Mouse (Mus musculus) myocyte (in vitro differentiated cells): Measurements from ENCODE around the gene Wwtr1. TPM values are rescaled to one million over a fixed set of nuclear protein-coding genes. Genes with fewer than 3 reads are reported as not detected.

ENCODE experiments used
- H3K27me3 ChIP-seq: one replicate; pipeline ENCODE4 v1.6.1; 2011; ENCODE audit not compliant: control insufficient read depth, insufficient read depth, insufficient read length
- H3K36me3 ChIP-seq: one replicate; pipeline ENCODE4 v1.6.1; 2011; ENCODE audit not compliant: control insufficient read depth, insufficient read depth
- H3K4me2 ChIP-seq: one replicate; pipeline ENCODE4 v1.6.1; 2011; ENCODE audit warnings: low read depth, control low read depth
- H3K4me3 ChIP-seq: one replicate; pipeline ENCODE4 v1.5.1; 2011; ENCODE audit warnings: mild to moderate bottlenecking, control low read depth, moderate library complexity
- H3K79me2 ChIP-seq: one replicate; pipeline ENCODE4 v1.6.1; 2011; ENCODE audit not compliant: control insufficient read depth, insufficient read depth
- H3ac ChIP-seq: one replicate; pipeline ENCODE4 v1.6.1; 2011; ENCODE audit not compliant: control insufficient read depth, insufficient read length
- CEBPB ChIP-seq: IDR thresholded peaks from 2 replicates; pipeline ENCODE4 v1.6.1; 2011; ENCODE audit warnings: mild to moderate bottlenecking, moderate library complexity; ENCODE audit not compliant: poor library complexity, insufficient read depth, severe bottlenecking
- E2F4 ChIP-seq: IDR thresholded peaks from one replicate; pipeline ENCODE4 v1.6.1; 2011; ENCODE audit warnings: mild to moderate bottlenecking, control low read depth, moderate library complexity; ENCODE audit not compliant: insufficient read depth
- MAX ChIP-seq: IDR thresholded peaks from one replicate; pipeline ENCODE4 v1.6.1; 2011; ENCODE audit warnings: low read depth, mild to moderate bottlenecking, control low read depth
- MYOD1 ChIP-seq, 3 experiments: IDR thresholded peaks; one replicate each; pipeline ENCODE4 v1.6.1; 2011; ENCODE audit warnings: control low read depth in 2 of 3, low read depth in 2 of 3, mild to moderate bottlenecking in 2 of 3, moderate library complexity in 1 of 3; ENCODE audit not compliant: insufficient read length in 2 of 3, control insufficient read depth in 1 of 3
- MYOG ChIP-seq, 3 experiments: IDR thresholded peaks; one replicate each; pipeline ENCODE4 v1.6.1; 2011; ENCODE audit warnings: control low read depth in 2 of 3, low read depth in 2 of 3, mild to moderate bottlenecking in 2 of 3; ENCODE audit not compliant: insufficient read length in 2 of 3, control insufficient read depth in 1 of 3, insufficient read depth in 1 of 3
- POLR2A ChIP-seq: IDR thresholded peaks from one replicate; pipeline ENCODE4 v1.6.1; 2011; ENCODE audit warnings: low read depth, mild to moderate bottlenecking, control low read depth, moderate library complexity; ENCODE audit not compliant: insufficient read length
- POLR2AphosphoS2 ChIP-seq: IDR thresholded peaks from one replicate; pipeline ENCODE4 v1.6.1; 2011; ENCODE audit warnings: low read depth, control low read depth; ENCODE audit not compliant: insufficient read length
- REST ChIP-seq: IDR thresholded peaks from one replicate; pipeline ENCODE4 v1.6.1; 2011; ENCODE audit warnings: mild to moderate bottlenecking, control low read depth, moderate library complexity; ENCODE audit not compliant: insufficient read depth, insufficient read length
- SRF ChIP-seq: IDR thresholded peaks from one replicate; pipeline ENCODE4 v1.6.1; 2011; ENCODE audit warnings: low read depth; ENCODE audit not compliant: control insufficient read depth, insufficient read length
- TCF12 ChIP-seq: IDR thresholded peaks from one replicate; pipeline ENCODE4 v1.6.1; 2011; ENCODE audit warnings: mild to moderate bottlenecking, control low read depth; ENCODE audit not compliant: poor library complexity, insufficient read depth, severe bottlenecking
- TCF3 ChIP-seq: IDR thresholded peaks from one replicate; pipeline ENCODE4 v1.6.1; 2011; ENCODE audit warnings: low read depth, control low read depth; ENCODE audit not compliant: insufficient read length
- USF1 ChIP-seq: IDR thresholded peaks from one replicate; pipeline ENCODE4 v1.6.1; 2011; ENCODE audit warnings: low read depth, mild to moderate bottlenecking, control low read depth, moderate library complexity
- polyA plus RNA-seq: library from polyadenylated mRNA; unstranded; fragments of >200 nt; fragmentation: generic; extraction: Trizol; gene quantifications from one replicate; pipeline ENCODE4 v1.2.1, GENCODE M21; 2012; ENCODE audit warnings: missing spikeins

The Wwtr1 gene
- polyA plus RNA-seq, 1 experiment = 63.1 TPM

DNA sequence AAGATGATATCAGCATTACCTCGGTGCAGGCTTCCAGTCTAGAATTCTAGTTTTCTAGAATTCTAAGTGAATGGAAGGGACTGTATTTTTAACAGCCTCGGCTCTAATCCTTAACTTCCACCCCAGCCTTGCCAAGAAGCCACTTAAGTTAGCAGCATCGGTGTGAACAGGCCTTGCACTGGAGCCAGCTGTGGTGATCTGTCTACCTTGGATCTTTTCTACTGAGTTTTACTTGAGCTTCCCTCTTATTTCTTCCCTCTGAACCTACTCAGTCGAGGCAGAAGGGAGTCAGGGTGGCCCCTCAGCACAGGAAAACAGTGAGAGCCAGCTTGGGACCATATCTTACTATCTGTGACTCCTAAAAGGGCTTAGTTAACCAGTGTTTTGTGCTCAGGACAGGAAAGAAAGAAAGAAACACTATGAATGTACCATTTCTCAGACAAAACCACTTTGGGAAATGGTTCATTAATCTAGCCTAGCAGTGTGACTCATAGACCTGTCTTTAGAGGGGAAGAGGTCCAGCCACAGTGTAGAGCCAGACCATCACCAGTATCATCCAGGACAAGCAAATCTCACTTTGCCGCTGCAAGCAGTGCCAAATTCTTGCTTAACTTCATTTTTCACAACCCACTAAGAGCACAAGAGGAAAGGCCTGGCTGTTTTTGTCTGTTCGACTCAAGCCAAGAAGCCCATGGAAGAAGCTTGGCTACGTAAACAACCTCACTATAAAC is 65.6 kb downstream of the Wwtr1 start:
- Histone ChIP-seq H3K4me2 (peak overlapping the region; percentile 83), H3K79me2 (peaks cover 87% of the 10 kb centered on the region), H3ac (no peak overlapping the region), H3K4me3 (no peak overlapping the region), H3K27me3 (no peaks in the 10 kb centered on the region), H3K36me3 (no peaks in the 10 kb centered on the region)
- no peak for TF ChIP-seq POLR2A
- peak in 1 of 3 experiments; percentile 18 for TF ChIP-seq MYOD1 (IDR thresholded peaks at IDR 0.05; ENCODE audit: control insufficient read depth in 1 of 3, insufficient read length in 2 of 3, low read depth in 2 of 3)

DNA sequence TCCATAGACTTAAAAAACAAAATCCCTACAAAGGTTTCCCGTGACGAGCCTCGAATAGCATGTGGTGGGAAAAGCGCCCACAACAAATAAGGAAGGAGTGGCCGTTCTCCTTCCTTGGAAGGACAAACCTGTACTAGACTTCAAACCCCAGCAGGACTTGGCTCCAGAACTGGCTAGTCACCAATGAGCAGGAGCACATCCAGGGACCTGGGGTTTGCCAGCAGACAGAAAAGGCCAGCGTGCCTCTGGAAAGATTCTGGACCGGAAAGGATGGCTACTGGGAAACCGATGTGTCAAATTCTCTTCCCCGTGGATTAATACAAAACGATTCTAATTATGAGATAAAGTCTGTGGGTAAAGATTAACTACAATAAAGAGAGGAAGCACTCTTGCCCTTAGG is 69.7 kb downstream of the Wwtr1 start:
- Histone ChIP-seq H3K27me3 (no peaks in the 10 kb centered on the region), H3K4me2 (no peak overlapping the region), H3ac (no peak overlapping the region), H3K4me3 (no peak overlapping the region), H3K36me3 (no peaks in the 10 kb centered on the region), H3K79me2 (peaks cover 75% of the 10 kb centered on the region)
- TF ChIP-seq TCF3 (no peak), MYOG (IDR thresholded peaks at IDR 0.05; ENCODE audit: control insufficient read depth in 1 of 3, insufficient read depth in 1 of 3, insufficient read length in 2 of 3, low read depth in 2 of 3) (no peak), REST (no peak), POLR2AphosphoS2 (no peak), POLR2A (no peak), MAX (no peak), MYOD1 (IDR thresholded peaks at IDR 0.05; ENCODE audit: control insufficient read depth in 1 of 3, insufficient read length in 2 of 3, low read depth in 2 of 3) (no peak), USF1 (no peak), TCF12 (no peak), SRF (no peak), E2F4 (no peak), CEBPB (no peak)

DNA sequence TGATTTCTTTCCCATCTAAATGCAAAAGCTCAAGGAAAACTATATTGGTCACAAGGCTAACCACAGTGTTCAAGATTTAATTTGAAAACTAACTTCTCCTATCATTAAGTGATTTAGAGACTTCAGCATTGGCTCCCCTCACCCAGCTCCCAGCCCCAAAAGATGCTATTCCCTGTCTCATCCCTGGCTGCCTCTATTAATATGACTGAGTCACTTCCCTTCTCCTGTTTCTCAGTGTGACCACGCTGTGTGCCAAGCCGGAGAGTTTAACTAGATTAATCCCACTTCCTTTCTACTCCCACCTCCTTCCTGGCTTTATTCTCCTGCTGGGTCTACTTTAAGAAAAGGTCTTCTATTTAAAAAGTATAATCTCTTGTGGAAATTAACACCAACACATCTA is 71.0 kb downstream of the Wwtr1 start:
- Histone ChIP-seq H3K4me3 (no peak overlapping the region), H3ac (no peak overlapping the region), H3K79me2 (peaks cover 85% of the 10 kb centered on the region), H3K36me3 (peaks cover 5% of the 10 kb centered on the region), H3K4me2 (peak overlapping the region; percentile 60), H3K27me3 (no peaks in the 10 kb centered on the region)
- TF ChIP-seq TCF3 = no peak
- TF ChIP-seq CEBPB = no peak
- no peak for TF ChIP-seq REST
- no peak for TF ChIP-seq USF1
- TF ChIP-seq SRF = no peak
- no peak for TF ChIP-seq POLR2A
- no peak for TF ChIP-seq POLR2AphosphoS2
- no peak for TF ChIP-seq E2F4
- TF ChIP-seq TCF12 = no peak
- TF ChIP-seq MYOG (IDR thresholded peaks at IDR 0.05; ENCODE audit: control insufficient read depth in 1 of 3, insufficient read depth in 1 of 3, insufficient read length in 2 of 3, low read depth in 2 of 3) = no peak
- no peak for TF ChIP-seq MAX

DNA sequence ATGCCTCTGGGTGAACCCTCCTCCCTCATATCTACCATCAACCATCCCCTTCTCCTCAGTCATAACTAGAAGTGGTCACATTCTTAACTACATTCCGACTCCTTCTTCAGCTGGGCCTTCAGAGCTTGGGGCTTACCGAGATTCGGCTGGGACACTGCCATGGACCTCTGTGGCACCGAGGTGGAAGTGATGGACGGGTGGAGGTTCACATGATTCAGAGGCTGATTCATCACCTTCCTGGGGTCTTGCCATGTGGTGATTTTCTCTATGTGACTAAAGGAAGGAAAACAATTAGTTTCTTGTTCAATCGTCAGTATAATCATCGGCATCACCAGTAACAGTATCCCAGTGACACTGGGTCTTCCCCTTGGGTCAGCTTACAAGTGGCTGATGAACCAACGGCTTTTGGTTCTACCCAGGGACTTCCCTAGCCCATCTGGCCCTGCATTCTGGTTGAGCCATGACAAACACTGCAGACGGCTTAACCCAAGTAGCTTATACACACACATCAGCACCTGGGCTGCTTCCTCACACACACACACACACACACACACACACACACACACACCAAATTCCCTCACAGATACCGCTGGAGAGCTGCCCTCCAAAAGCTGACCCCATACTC is 74.0 kb downstream of the Wwtr1 start:
- Histone ChIP-seq H3K27me3 (no peaks in the 10 kb centered on the region), H3K79me2 (peaks cover 76% of the 10 kb centered on the region), H3ac (no peak overlapping the region), H3K36me3 (peaks cover 15% of the 10 kb centered on the region), H3K4me2 (peak overlapping the region; percentile 63), H3K4me3 (no peak overlapping the region)
- TF ChIP-seq TCF12 (no peak), MYOD1 (IDR thresholded peaks at IDR 0.05; ENCODE audit: control insufficient read depth in 1 of 3, insufficient read length in 2 of 3, low read depth in 2 of 3) (peak in 2 of 3 experiments; percentile 21 to 35)

DNA sequence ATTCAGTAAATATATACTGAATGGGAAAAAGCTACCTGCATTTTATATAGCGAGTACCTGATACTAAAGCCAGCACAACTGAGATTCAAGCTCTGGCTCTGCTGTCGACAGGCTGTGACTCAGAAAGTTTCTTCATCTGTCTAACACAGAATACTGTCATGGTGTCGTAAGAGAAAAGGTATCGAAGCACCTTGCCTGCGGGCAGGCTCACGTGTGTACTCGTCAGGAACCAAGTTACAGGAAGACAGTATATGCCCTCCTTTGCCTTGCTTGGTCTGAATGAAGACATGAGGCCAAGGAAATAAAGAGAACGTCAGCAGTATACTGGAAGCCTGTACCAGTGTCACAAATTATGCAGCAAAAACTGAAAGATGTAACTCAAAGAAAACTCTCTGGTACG is 74.9 kb downstream of the Wwtr1 start:
- no peak overlapping the region for H3K4me2 ChIP-seq
- no peak overlapping the region for H3ac ChIP-seq
- peaks cover 15% of the 10 kb centered on the region for H3K36me3 ChIP-seq
- no peaks in the 10 kb centered on the region for H3K27me3 ChIP-seq
- peaks cover 70% of the 10 kb centered on the region for H3K79me2 ChIP-seq
- TF ChIP-seq SRF (no peak), POLR2AphosphoS2 (no peak), E2F4 (no peak), MYOD1 (IDR thresholded peaks at IDR 0.05; ENCODE audit: control insufficient read depth in 1 of 3, insufficient read length in 2 of 3, low read depth in 2 of 3) (no peak), CEBPB (no peak), REST (no peak), MYOG (IDR thresholded peaks at IDR 0.05; ENCODE audit: control insufficient read depth in 1 of 3, insufficient read depth in 1 of 3, insufficient read length in 2 of 3, low read depth in 2 of 3) (no peak), USF1 (no peak), POLR2A (no peak), MAX (no peak), TCF3 (no peak)
- no peak overlapping the region for H3K4me3 ChIP-seq
